Mouse (Mus musculus) cerebral cortex, adult 2 months (tissue): Measurements from ENCODE around the gene Sptb.

ENCODE experiments used
- WGBS: fragments of 180-500 bp; shearing (Covaris S2); methylation state at CpG from one replicate; pipeline ENCODE4 v1.1.7; 2018; 5-methylcytosine and 5-hydroxymethylcytosine counted together

Sptb gene

DNA sequence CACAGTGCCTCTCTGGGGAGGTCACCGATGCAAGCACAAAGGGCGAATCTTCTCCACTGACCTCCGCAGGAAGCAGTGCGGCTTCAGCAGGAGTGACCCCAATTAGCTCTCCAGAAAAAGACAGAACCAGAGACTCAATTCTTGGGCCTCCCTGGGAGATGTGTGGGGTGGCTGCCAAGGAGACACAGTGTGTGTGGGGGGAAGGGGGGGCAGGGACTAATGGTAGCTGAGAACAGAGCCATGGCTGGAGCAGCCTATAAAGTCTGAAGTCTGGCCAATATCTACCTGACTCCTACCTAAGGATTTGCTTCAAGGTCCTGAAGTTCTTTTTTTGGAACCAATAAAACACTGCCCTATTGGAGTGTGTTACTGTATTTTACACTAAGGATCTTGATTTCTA is 105.8 kb downstream of the Sptb start:
- WGBS = 51% methylated on average over 4 of the region's 4 CpGs

DNA sequence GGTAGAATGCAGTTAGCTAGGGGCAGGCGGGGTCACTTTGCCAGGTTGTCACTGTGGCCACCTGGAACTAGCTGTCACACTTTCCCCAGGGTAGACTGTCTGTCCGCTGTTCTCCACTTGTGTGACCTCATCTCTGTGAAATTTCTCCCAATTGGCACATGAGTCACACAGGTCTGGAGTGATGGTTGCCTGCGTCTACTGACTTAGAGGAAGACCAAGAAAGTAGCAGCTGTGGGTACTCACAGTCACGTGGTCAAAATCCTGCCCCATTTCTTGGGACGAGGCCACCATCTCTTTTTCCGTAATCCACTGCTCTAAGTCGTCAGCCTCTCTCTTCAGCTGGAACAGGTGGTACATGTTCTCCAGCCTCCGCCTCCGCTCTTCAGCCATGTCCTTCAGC is 106.6 kb downstream of the Sptb start:
- WGBS = 87% methylated on average over 9 of the region's 9 CpGs

DNA sequence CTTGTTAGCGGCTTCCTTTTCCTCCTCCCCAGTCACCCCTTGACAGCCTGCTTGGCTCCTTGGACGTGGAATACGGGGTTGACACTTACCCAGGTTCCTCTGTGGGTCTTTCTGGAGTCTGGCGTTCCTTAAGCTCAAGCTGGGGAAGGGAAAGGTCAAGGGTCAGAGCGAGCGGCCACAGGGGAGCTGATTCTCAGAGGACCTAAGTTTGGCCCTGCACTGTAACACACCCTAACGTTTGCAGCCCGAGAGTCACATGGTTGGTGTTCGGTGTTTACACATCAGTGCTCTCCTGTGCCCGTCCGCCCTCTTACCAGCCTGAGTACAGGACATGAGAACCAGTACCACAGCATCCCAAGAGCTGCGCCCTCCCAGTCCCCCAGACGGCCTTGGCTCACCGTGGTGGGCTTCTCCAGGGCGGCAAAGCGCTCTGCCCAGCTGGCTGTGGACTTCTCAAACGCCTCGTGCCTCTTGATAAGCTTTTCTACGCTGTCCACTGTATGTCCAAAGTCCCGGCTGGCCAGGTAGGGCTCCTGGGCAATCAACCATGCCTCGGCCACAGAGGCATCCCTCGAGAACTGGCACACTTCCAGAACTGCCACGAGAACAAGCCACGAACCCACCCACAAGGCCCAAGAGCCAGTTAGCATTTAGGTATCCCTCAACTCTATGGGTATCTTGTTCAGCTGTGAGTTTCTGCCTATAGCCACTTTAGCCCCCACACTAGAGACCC is 112.0 kb downstream of the Sptb start:
- 84% methylated on average over 24 of the region's 24 CpGs for WGBS

DNA sequence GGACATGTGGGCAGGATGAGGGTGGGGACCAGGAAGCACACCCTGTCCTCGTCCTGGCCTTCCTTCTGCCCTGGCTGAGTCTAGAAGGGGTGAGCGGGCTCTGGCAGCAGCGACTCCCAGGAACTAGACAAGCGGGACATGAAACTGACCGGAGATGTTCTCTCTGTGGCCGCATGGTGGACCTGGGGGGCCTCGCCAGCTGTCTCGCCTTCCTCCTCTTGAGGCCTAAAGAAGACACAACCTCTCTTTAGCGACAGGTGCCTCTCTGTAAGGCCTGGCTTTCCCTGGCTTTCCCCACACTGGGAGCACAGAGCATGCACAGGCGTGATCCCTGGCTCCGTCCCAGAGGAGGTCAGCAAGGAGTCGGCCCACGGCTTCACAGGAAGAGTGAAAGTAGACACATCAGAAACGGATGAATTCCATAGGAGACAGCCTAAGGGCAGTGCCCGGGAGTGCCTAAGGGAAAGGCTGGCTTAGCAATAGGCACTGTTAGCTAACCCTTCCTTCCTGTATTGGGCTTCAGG is 112.7 kb downstream of the Sptb start:
- 83% methylated on average over 15 of the region's 15 CpGs for WGBS

DNA sequence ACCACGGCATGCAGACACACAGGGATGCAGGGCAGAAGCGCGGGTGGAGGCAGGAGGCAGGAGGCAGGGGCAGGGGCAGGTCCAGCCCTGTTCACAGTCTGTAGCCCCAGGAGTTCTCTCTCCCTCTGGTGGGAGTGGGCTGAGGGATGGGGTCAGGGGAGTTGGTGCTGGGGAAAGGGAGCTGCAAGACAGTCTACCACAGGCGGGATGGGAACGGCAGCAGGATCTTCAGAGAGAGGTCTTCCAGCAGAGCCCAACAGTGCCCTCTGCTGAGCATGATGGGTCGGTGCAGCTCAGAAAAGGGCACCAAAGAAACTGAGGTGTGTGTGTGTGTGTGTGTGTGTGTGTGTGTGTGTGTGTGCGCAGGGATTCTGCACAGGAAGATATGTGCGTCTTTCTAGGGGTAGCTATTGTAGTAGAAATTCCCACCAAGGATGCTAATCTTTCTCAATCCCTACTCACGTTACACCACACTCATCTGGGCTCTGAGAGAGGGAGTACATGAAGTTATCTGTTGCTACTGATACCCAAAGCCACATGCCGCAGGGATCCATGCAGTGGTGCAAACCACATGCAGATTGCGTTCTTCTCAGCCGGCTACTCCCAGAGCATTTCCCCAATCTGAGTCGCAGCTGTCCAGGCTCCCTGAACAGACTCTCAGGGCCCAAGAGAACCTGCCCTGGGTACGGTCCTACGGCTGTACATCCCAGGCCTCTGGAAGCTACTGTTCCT is 113.9 kb downstream of the Sptb start:
- WGBS = 57% methylated on average over 15 of the region's 15 CpGs

DNA sequence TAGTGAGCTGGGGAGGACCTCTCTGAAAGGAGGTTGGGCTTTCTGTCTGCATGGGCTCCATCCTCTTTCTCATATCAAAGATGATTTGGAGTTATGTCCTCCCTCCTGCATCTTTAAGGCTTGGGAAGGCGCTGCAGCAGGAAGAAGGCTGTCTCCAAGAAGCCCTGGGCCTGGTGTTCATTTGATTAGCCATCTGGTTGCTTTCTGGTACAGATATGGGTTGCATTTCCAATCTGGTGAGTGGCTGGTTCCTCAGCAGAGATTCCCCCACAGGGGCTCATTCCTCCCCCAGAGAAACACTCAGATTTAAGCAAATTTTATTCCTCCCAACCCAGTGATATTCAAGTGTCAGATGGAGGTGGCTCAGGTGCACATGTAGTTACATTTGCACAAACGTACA is 114.5 kb downstream of the Sptb start:
- WGBS = 54% methylated on average over 2 of the region's 2 CpGs

DNA sequence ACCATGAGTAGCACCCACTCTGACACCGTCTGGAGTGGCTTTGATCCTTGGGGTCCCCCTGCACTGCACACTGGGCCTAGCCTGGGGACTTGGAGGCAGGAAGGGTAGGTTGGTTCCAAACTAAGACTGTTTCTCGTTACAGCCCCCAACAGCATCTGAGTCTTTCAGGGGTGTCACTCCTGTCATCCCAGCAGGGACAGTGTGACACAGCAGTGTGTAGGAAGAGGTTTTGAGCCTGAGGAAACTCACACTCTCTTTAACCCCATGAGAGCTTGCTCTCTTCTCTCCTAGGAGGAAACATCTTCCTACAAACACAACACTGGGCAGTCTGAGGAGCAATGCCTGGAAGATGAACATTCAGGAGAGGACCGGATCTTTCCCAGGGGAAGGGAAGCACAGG is 115.8 kb downstream of the Sptb start:
- WGBS = 61% methylated on average over 3 of the region's 3 CpGs

DNA sequence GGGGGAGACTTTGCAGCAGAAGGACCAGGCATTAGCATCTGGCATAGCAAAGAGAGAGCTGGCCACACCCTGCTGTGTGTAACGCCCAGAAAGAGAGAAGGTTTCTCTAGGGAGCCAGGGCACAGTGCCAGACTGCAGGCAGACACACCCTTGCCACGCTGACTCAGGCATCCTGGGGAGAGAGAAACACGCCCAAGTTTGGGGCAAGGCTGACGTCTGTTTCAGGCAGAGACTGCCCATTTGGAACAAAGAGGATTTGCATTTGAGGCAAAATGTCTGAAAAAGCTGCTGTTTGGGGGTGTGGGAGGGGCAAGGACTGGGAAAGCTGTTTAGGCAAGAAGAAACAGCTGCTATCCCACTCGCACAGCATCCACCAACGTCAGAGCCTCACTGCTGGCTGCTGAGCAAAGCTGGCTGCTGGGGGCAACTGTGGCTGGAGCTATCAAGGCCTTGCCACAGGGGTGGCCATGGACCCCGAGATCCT is 116.5 kb downstream of the Sptb start:
- WGBS = 9% methylated on average over 7 of the region's 7 CpGs

DNA sequence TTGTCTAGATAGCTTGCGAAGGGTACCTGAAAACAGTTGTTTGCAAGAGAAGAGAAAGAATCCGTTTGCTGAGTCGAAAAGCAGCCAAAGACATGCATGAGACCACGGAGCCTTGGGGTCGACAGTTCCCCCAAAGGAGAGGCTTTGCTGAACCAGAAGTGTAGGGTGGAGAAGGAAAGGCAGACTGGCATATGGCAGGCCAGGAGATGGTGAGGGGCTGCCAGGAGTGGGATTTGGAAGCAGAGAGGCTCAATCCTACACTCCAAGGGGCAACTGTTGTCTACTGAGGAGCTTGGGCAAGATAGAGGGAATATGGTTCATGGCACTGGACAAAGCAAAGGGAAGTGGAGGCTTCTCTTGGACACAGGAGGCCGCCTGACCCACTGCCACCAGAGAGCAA is 117.1 kb downstream of the Sptb start:
- 91% methylated on average over 6 of the region's 6 CpGs for WGBS

DNA sequence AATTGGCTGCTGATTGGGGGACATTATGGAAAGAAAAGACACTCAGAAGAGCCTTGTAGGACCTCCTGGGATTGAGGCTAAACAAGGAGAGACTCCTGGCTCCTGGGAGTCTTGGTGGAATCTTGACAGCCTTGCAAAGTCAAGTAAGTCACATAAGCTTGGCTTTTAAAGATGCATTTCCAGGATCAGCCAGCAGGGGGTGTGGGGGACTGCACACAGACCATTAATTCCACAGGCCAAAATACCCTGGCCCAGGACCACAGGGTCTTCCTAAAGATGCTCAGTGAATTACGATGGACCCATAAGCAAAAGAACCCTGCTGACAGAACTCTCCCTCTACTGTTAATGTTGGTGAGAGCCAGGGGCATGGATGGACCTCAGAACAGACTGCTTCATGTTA is 118.1 kb downstream of the Sptb start:
- WGBS = 54% methylated on average over 1 of the region's 1 CpGs

DNA sequence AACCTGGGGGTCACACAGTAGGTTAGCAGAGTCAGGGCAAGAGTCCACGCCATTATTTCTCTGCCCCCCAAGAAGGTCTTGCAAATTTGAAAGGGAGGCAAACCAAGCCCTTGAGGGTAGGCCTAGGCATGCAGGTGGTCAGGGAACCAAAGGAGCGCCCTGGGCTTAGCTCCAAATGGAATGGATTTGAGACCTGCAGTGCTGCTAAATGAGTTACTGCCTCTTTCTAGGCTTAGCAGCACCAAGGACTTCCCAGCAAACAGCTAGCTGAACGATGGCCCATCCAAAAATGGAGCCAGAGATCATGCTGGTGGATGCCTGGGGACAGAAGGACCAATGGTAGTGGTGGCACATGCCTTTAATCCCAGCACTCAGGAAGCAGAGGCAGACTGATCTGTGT is 119.3 kb downstream of the Sptb start:
- WGBS = 91% methylated on average over 3 of the region's 3 CpGs

DNA sequence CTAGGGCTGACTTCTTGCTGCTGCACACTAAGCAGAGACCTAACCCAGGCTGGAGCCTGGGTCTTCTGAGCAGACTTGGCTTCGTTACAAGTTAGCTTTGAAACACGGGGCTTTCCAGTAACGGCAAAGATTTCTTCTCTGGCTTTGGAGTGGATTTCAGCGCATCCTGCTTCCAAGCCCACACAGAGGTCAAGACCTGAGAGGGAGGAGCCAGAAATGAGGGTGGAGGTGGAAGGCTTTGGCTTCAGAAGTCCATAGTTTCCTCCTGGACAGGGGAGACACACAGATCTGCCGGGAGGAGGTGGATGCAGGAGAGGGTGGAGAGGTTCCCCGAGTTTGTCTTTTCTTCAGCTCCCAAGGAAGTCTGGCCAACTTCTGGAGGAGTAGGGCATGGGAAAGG is 120.8 kb downstream of the Sptb start:
- 49% methylated on average over 6 of the region's 6 CpGs for WGBS

DNA sequence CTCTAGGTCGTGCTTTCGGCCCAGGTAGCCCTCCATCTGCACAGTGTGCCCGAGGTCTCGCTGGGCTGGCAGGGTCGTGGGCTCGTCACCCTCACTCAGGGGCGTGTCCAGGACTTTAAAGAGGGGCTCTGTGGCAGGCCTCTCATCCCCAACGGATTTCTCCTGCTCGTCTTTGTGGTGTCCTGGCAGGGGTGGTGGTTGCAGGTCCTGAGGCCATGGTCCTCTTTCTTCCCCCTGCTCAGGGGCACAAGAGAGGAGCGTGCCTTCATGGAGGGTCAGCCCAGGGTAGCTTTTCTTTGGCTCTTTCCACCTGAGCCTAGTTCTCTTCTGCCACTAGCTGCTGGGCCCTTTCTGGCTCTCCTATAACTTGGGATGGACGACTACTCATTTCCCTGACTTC is 123.0 kb downstream of the Sptb start:
- WGBS = 84% methylated on average over 11 of the region's 11 CpGs

DNA sequence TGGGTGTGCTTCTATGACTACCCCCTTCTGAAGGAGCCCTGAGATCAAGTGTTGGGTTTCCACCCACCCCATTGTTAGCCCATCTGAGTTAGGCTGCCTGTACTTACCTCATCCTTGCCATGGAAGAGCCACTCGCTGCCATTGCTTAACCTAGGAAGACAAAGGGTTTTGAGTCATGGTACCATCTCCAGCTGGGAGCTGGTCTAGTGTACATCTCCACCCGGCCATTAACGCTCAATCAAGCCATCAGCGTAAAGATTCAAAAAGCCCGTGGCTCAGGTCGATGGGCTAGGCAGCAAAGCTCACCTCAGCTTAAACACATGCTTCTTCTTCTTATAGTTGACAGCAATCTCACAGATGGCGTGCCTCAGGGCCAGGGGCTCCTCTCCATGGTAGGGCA is 126.9 kb downstream of the Sptb start:
- 92% methylated on average over 7 of the region's 7 CpGs for WGBS

DNA sequence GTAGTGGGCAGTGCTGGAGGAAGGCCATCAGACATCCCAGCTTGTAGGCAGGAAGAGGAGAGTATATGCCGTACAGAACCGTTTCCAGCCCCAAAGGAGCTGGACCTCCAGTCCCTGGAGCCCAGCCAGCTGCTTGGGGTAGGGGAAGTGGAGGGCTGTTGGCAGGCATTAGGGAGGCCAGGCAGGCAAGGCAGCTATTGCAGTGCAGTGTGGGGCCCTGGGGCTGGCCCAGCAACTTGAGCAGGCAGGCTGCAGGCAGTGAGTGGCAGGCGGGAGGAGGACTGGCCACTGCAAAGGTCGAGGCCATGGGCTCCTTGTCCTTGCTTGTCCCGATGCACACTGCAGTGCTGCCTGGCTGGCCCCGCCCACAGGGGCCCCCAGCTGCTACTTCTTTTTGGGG is 127.5 kb downstream of the Sptb start:
- 51% methylated on average over 6 of the region's 6 CpGs for WGBS

DNA sequence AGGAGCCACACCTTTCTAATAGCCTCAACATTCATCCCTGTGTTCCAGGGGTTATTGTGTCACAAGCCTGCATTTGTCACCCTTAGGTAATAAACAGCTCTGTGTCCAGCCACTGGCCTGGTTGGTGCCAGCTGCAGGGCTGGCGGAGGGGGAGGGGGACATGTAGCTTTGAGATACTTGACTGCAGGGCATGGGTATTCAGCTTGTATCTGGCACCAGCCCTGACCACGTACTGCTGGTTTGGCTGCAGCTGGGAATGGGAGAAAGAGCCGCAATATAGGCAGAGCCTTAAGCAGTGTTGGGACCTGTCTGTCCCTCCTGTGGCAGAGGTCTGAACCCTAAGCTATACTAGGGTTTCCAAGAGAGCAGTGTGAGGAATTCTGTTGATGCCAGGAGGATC is 128.2 kb downstream of the Sptb start:
- 87% methylated on average over 3 of the region's 3 CpGs for WGBS

DNA sequence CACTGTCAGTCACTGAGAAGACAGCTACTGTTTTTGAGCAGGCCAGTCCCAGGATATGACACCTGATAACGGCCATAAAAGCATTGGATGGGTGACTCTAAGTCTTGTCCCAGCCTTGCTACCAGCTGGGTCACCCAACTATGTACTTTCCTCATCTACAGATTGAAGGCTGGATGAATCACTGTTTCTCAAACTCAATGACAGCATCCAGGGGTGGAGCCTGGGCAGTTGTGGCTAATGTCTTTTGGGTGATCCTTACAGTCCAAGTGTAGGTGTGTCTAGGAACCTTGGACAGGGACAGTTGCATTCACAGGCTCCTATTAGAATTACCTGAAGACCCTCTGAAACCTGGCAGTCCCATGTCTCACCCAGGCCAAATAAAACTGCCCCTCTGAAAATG is 130.5 kb downstream of the Sptb start:
- 88% methylated on average over 1 of the region's 1 CpGs for WGBS

DNA sequence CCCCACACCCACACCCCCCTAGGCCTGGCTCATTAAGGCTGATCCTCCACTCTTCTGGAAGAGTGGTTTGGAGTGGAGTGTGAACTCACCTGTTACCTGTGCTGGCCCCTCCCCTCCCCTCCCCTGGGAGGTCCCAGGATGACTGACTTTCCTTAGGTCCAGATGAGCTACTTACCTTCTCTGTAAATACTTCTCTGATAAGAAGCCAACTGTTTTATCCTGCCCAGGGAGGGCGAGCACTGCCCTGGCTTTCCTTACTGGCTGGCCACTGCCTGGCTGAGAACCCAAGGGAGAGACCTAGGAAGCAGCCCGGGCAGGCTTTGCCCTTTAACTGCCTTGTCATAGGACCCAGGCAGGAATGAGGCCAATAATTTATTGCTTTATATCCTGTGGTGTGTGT is 131.9 kb downstream of the Sptb start:
- 95% methylated on average over 2 of the region's 2 CpGs for WGBS

DNA sequence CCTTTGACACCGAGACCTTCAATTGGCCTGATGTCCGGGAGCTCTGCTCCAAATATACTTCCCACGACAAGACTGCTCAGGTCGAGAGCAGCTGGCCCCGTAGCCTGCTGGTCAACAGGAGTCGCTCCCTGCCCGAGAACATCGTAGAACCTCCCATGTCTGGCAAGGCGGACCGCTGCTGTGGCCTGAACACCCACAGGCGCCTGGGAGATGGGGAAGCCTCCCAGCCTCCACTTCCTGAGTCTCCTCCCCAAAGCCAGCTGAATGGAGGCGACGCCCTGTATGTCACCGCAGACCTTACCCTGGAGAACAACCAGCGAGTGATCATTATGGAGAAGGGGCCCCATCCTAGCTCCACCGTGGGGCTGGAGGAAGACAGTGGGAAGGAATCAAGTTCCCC is 132.5 kb downstream of the Sptb start:
- 92% methylated on average over 16 of the region's 16 CpGs for WGBS

DNA sequence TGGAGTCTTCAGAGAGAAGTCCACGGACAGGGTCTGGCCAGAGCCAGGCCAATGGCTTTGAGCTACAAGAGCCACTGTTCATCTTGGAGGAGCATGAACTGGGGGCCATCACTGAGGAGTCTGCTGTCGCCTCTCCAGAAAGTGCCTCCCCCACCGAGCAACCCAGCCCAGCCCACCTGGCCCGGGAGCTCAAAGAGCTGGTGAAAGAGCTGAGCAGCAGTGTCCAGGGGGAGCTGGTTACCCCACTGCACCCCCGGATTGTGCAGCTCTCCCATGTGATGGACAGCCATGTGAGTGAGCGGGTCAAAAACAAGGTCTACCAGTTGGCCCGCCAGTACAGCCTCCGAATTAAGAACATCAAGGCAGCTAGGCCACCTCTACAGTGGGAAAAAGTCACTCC is 133.5 kb downstream of the Sptb start:
- 94% methylated on average over 8 of the region's 8 CpGs for WGBS

DNA sequence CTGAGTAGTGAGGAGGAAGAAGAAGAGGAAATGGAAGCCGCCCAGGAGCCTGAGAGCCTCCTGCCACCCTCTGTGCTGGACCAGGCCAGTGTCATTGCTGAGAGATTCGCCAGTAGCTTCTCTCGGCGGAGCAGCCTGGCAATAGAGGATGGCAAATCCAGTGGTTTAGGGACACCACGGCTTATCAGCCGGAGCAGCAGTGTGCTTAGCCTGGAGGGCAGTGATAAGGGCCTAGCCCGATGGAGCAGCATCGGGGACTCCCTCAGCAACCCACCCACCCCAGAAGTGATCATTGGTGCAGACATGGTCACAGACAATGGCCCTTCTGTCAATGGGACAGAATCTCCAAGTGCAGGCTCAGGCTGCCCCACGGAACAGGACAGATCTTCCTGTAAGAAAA is 134.3 kb downstream of the Sptb start:
- 92% methylated on average over 9 of the region's 9 CpGs for WGBS

DNA sequence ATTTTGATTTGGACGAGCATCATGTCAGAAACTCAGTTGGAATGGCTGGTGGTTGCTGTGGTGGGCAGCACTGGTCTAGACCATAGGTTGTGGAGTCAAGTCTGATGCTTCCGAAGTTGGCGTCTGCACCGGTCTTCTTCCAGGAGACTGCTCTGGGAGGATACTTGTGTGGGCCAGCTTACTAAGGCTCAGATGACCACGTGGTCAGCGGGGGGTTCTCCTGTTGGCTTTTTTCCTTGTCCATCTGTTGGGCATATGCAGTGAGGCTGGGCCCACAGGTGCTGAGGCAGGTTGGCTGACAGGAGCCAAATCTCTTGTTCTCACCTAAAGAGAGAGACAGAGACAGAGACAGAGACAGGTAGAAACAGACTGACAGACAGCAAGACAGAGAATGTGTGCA is 135.5 kb downstream of the Sptb start:
- 91% methylated on average over 6 of the region's 6 CpGs for WGBS

DNA sequence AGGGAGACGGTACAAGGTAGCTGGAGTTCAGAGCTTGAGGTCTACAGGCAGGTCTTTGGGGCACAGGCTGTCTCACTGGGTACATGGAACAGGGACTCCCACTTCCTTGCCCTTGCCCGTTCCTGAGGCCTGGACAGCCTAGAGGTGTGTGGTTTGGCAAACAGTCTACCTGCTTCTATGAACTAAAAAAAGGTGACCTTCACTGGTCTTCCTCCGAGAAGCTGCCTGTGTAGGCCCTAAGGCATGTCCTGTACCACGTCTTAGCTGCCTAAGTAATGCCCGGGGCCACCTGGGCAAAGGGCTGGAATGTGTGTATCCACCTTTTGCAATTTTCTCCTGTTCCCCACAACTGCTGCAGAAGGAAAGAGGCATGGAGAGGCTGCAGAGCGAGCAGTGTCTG is 137.0 kb downstream of the Sptb start:
- WGBS = 98% methylated on average over 6 of the region's 6 CpGs
